Mouse (Mus musculus): ENCODE measurements around the gene Gm3880. TPM values are rescaled to one million over a fixed set of nuclear protein-coding genes. Genes with fewer than 3 reads are reported as not detected.

The Gm3880 gene
- 3.4 and 3.5 TPM in 2 replicates for polyA plus RNA-seq (2012; rRNA removed)

GRCm38 (mm10) chrX:102686872-102687271 lies at the start of gene Gm3880:
Gm3880 (minus strand) TSS chrX:102686972.

GRCm38 (mm10) chrX:102707535-102707934 lies 20.8 kb upstream of the Gm3880 start, which contains the start of the genes Gm9112 and Dmrtc1b:
Gm9112 (minus strand) TSS chrX:102707635.
Dmrtc1b (plus strand) TSS chrX:102707865.

GRCm38 (mm10) chrX:102643823-102644572 lies 42.8 kb downstream of the Gm3880 start, which contains the start of gene Phka1:
Phka1 (minus strand) TSS chrX:102644246.

Other genes starting within 250 kb of the Gm3880 start
- 0.30 and 1.2 TPM in 2 replicates for gene Hdac8, start 181.6 kb downstream of the Gm3880 start, polyA plus RNA-seq (2012; rRNA removed)
- gene Phka1, start 42.7 kb downstream of the Gm3880 start, polyA plus RNA-seq (2012; rRNA removed) = 1.8 and 2.7 TPM in 2 replicates
- not detected in 2 replicates for gene Gm9112, start 20.7 kb upstream of the Gm3880 start, polyA plus RNA-seq (2012; rRNA removed)
- gene Dmrtc1b, start 20.9 kb upstream of the Gm3880 start, polyA plus RNA-seq (2012; rRNA removed) = not detected in 2 replicates
- not detected in 2 replicates for gene Dmrtc1c1, start 116.0 kb upstream of the Gm3880 start, polyA plus RNA-seq (2012; rRNA removed)
- gene Dmrtc1c2, start 167.6 kb upstream of the Gm3880 start, polyA plus RNA-seq (2012; rRNA removed) = not detected in 2 replicates
- gene 1700031F05Rik, start 181.0 kb upstream of the Gm3880 start, polyA plus RNA-seq (2012; rRNA removed) = not detected in 2 replicates
- 0.15 and 0.18 TPM in 2 replicates for gene Dmrtc1a, start 221.7 kb upstream of the Gm3880 start, polyA plus RNA-seq (2012; rRNA removed)
- not detected in 2 replicates for gene 1700011M02Rik, start 221.9 kb upstream of the Gm3880 start, polyA plus RNA-seq (2012; rRNA removed)
- gene 1700018G05Rik, start 241.4 kb upstream of the Gm3880 start, polyA plus RNA-seq (2012; rRNA removed) = not detected in 2 replicates